Mouse (Mus musculus): ENCODE data around the gene D5Ertd579e. TPM values are rescaled to one million over a fixed set of nuclear protein-coding genes. Genes with fewer than 3 reads are reported as not detected.

The D5Ertd579e gene
- polyA plus RNA-seq, 1 experiment = 32.3 TPM

DNA sequence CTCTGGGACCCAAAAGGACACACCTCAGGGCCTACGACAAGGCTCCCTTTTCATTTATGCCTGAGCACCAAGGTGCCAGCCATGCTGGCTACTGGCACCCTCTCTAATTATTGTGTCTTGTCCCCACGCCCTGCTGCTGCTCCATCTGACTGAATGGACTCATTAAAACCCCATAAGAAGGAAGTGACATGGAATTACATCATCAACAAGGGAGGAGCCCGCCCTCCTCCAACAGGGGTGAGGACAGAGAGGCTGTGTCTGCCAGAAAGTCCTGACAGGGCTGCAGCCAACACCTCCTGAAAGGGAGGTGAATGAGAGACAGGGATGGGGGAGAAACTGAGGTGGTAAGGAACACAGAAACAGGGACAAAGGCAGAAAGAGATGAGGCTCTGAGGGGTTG is 34.9 kb upstream of the D5Ertd579e start:
- Histone ChIP-seq H3K4me1 (ENCODE audit: control insufficient read depth, insufficient read depth, low read length) (peaks cover 33% of the 10 kb centered on the region), H3K4me3 (ENCODE audit: insufficient read depth, low read length) (no peak overlapping the region), H3K27ac (ENCODE audit: insufficient read depth, low read depth, low read length) (no peak overlapping the region)
- TF ChIP-seq POLR2A (IDR thresholded peaks at IDR 0.05; ENCODE audit: borderline replicate concordance, low read depth, low read length) = no peak
- no peak for TF ChIP-seq CTCF (IDR thresholded peaks at IDR 0.05; ENCODE audit: low read depth, low read length)

DNA sequence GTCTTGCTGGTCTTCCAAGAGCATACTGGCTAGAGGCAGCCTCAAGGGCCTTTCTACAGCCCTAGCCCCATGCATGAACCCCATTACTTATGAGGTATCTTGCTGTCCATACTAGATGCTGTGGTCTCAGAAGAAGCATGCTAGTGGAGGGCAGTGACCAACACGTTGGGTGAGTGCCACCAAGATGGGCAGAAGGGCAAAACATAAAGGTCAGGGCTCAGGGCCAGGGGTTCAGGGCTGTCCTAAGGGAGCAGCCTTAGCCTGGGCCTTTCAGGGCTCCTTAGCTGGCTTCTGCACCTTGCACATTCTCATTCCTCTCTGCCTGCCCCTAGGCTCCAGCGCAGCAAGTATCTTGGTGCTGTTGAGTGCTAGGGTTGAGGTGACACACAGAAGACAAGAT is 34.1 kb upstream of the D5Ertd579e start:
- TF ChIP-seq CTCF (IDR thresholded peaks at IDR 0.05; ENCODE audit: low read depth, low read length) (no peak), POLR2A (IDR thresholded peaks at IDR 0.05; ENCODE audit: borderline replicate concordance, low read depth, low read length) (no peak)

DNA sequence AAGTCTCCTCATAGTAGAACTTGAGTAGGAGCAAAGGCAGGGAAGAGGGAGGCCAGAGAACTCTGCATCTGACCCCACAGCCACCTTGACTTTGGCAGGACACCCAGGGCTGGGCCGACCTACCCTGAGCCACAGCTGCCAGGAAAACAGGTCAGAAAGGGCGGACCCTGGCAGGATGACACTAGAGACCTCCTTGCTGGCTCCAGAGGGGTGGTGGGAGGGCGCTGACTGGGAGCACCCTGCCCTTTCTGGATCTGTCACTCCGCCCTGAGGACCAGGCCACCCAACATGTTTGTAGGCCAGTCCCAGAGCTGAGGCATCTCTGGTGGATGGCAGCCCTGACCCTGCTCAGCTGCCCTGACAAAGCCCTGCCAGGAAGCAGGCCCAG is 33.3 kb upstream of the D5Ertd579e start:
- no peak overlapping the region for H3K27ac ChIP-seq (ENCODE audit: insufficient read depth, low read depth, low read length)
- no peak for TF ChIP-seq CTCF (IDR thresholded peaks at IDR 0.05; ENCODE audit: low read depth, low read length)
- no peak for TF ChIP-seq POLR2A (IDR thresholded peaks at IDR 0.05; ENCODE audit: borderline replicate concordance, low read depth, low read length)
- peaks cover 37% of the 10 kb centered on the region for H3K4me1 ChIP-seq (ENCODE audit: control insufficient read depth, insufficient read depth, low read length)
- no peak overlapping the region for H3K4me3 ChIP-seq (ENCODE audit: insufficient read depth, low read length)

More for the DNA sequence above, 34.1 kb upstream of the D5Ertd579e start:
- Histone ChIP-seq H3K4me3 (ENCODE audit: insufficient read depth, low read length) (no peak overlapping the region), H3K4me1 (ENCODE audit: control insufficient read depth, insufficient read depth, low read length) (peaks cover 33% of the 10 kb centered on the region), H3K27ac (ENCODE audit: insufficient read depth, low read depth, low read length) (no peak overlapping the region)

DNA sequence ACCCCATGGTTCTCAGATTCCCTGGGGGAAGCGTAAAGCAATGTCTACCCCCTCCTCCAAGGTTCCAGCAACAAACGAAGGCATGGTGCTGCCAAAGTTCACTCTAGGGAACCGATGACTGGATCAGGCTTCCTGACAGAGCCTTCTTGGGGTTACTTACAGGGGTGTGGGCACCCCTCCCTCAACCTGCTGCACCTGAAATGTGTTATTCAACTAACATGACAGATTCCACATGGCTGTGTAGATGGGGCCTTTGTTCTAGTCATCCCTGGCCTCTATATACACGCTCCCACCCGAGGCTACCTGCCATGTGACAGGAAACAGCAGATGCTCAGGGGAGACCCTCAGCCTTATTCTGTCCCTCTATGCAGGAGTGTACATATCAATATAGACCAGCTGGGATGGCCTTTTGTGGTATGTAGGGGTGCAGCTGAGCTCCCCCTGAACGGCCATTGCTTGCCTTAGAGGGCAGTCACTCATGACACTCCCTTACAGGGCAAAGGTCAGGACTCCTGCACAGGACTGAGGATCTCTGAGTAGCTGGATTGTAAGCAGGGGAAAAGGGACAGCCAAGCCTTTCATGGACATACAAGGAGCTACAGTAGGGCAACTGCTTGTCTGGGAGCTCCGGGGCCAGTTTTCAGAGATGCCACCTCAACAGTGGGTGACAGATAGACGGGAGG is 32.7 kb upstream of the D5Ertd579e start:
- peaks cover 39% of the 10 kb centered on the region for H3K4me1 ChIP-seq (ENCODE audit: control insufficient read depth, insufficient read depth, low read length)
- no peak for TF ChIP-seq POLR2A (IDR thresholded peaks at IDR 0.05; ENCODE audit: borderline replicate concordance, low read depth, low read length)
- TF ChIP-seq CTCF (IDR thresholded peaks at IDR 0.05; ENCODE audit: low read depth, low read length) = no peak
- H3K27ac ChIP-seq (ENCODE audit: insufficient read depth, low read depth, low read length) = no peak overlapping the region
- no peak overlapping the region for H3K4me3 ChIP-seq (ENCODE audit: insufficient read depth, low read length)

DNA sequence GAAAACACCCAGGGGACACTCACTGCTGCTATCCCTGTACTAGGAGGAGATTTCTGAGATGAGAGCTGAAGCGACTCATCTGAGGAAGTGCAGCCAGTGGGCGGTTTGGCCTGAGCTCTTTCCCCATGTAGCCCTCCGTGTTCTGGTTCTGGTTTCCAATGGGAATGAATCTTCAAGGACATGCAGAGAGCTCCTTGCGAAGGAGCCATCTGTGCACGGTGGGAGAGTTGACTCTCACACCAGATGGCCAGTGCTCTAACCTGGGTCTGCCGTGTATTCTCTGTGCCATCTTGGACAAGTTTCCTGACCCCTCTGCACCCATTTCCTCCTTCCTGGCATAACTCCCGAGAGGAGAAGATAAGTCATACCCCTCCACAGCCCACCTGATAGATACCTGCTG is 32.0 kb upstream of the D5Ertd579e start:
- Histone ChIP-seq H3K27ac (ENCODE audit: insufficient read depth, low read depth, low read length) (0 out of 2 replicates have a peak overlapping the region, but pooled peaks have one; percentile 78), H3K4me1 (ENCODE audit: control insufficient read depth, insufficient read depth, low read length) (peaks cover 47% of the 10 kb centered on the region), H3K4me3 (ENCODE audit: insufficient read depth, low read length) (no peak overlapping the region)
- TF ChIP-seq CTCF (IDR thresholded peaks at IDR 0.05; ENCODE audit: low read depth, low read length) (no peak), POLR2A (IDR thresholded peaks at IDR 0.05; ENCODE audit: borderline replicate concordance, low read depth, low read length) (no peak)

DNA sequence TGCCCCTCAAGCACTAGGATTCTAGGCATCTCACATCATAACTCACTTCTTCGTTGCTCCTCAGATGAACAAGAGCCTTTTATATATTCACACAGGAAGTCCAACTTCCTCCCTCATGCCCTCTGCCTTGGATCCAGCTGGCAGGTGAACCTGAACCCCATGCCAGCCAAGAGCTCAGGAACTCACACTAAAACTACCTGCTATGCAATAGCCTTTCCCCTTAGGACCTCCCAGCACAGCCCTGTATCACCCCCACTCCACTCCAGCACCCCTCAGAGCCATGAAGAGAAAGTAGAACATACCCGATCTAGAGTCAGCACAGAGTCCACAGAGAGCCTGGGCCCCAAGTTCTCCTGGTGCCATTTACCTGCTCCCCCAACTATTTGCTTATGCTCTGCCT is 31.3 kb upstream of the D5Ertd579e start:
- Histone ChIP-seq H3K4me1 (ENCODE audit: control insufficient read depth, insufficient read depth, low read length) (peaks cover 53% of the 10 kb centered on the region), H3K4me3 (ENCODE audit: insufficient read depth, low read length) (no peak overlapping the region; the same call in 1 of the 2 replicates), H3K27ac (ENCODE audit: insufficient read depth, low read depth, low read length) (peak overlapping the region; percentile 78; the same call in 1 of the 2 replicates)
- TF ChIP-seq CTCF (IDR thresholded peaks at IDR 0.05; ENCODE audit: low read depth, low read length) (no peak), POLR2A (IDR thresholded peaks at IDR 0.05; ENCODE audit: borderline replicate concordance, low read depth, low read length) (no peak)

DNA sequence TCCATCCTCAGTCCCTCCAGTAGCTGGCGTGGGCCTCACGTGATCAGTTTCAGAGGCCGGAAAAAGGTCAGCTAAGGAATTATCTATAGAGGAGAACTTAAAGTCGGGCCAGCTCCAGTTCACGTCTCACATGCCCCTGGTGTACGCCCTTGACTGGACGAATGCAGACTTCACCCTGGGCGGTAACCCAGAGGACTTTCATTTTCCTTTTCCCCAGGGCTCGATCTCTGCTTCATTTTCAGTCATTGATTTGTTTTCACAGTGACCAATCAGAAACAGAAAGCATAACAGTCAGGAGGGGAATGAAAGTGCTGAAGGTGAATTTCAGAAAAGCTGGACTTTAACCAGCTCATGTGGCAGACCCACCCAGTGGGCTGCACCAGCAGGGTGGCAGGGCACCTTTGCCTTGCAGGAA is 30.6 kb upstream of the D5Ertd579e start:
- Histone ChIP-seq H3K27ac (ENCODE audit: insufficient read depth, low read depth, low read length) (peak overlapping the region; percentile 78), H3K4me3 (ENCODE audit: insufficient read depth, low read length) (peak overlapping the region; percentile 52), H3K4me1 (ENCODE audit: control insufficient read depth, insufficient read depth, low read length) (peaks cover 59% of the 10 kb centered on the region)
- no peak for TF ChIP-seq POLR2A (IDR thresholded peaks at IDR 0.05; ENCODE audit: borderline replicate concordance, low read depth, low read length)
- TF ChIP-seq CTCF (IDR thresholded peaks at IDR 0.05; ENCODE audit: low read depth, low read length) = no peak

DNA sequence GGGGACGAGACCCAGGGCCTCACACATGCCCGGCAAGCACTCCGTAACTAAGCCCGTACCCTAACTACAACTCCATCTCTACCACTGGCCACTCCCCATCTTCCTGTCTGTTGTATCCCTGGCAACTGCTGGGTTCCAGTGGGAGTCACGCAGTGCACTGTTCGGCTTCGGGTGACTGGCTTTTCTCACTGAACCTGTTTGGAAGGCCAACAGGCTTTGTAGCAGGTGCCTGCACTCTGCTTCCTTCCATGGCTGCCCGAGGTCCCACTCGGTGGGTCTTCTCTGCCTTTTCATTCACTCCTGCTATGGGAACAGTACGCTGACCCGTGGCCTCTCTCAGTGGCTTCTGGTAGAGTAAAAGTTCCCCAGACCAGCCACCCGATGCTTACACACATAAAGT is 30.0 kb upstream of the D5Ertd579e start:
- Histone ChIP-seq H3K4me1 (ENCODE audit: control insufficient read depth, insufficient read depth, low read length) (peaks cover 59% of the 10 kb centered on the region), H3K27ac (ENCODE audit: insufficient read depth, low read depth, low read length) (peak overlapping the region; percentile 78), H3K4me3 (ENCODE audit: insufficient read depth, low read length) (peak overlapping the region; percentile 52)
- no peak for TF ChIP-seq POLR2A (IDR thresholded peaks at IDR 0.05; ENCODE audit: borderline replicate concordance, low read depth, low read length)
- no peak for TF ChIP-seq CTCF (IDR thresholded peaks at IDR 0.05; ENCODE audit: low read depth, low read length)

DNA sequence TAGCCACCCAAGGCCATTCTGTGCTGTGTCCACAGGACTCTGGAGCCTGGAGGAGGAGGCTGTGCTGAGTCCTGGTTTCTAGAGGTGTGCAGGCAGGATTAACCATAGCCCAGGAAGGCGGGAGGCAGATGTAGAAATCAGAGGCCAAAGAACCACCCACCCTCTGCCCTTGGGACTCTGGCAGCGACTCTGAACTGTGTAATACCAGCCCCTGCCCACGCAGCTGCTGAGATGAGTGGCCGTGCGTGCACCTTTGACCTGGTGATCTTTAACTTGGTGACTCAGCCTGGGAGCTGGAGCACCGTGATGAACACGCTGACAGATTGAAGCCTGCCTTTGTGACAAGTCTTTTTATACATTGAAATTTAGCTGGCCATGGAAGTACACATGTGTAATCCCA is 28.4 kb upstream of the D5Ertd579e start:
- H3K4me1 ChIP-seq (ENCODE audit: control insufficient read depth, insufficient read depth, low read length) = peaks cover 58% of the 10 kb centered on the region
- TF ChIP-seq CTCF (IDR thresholded peaks at IDR 0.05; ENCODE audit: low read depth, low read length) (no peak), POLR2A (IDR thresholded peaks at IDR 0.05; ENCODE audit: borderline replicate concordance, low read depth, low read length) (no peak)
- H3K27ac ChIP-seq (ENCODE audit: insufficient read depth, low read depth, low read length) = no peak overlapping the region
- H3K4me3 ChIP-seq (ENCODE audit: insufficient read depth, low read length) = no peak overlapping the region

DNA sequence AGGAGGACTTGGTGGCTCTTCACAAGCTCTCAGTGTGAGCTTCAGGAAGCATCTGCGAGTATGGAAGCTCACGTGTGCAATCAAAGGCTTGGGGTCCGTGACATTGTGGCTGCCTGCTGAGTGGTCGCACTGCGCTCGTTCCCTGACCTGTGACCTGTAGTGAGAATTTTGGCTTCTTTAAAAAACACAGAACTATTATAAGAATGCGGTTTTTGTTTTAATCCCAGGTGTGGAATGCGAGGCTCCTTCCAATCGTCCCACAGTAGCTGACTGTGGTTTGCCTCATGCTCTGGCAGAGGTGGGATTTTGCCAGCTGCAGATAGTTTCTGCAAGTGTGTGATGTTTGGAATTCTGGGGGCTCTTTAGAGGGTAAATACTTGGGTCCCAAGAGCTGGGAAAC is 27.5 kb upstream of the D5Ertd579e start:
- H3K4me3 ChIP-seq (ENCODE audit: insufficient read depth, low read length) = no peak overlapping the region
- H3K4me1 ChIP-seq (ENCODE audit: control insufficient read depth, insufficient read depth, low read length) = peaks cover 58% of the 10 kb centered on the region
- no peak for TF ChIP-seq POLR2A (IDR thresholded peaks at IDR 0.05; ENCODE audit: borderline replicate concordance, low read depth, low read length)
- no peak for TF ChIP-seq CTCF (IDR thresholded peaks at IDR 0.05; ENCODE audit: low read depth, low read length)
- no peak overlapping the region for H3K27ac ChIP-seq (ENCODE audit: insufficient read depth, low read depth, low read length)
